Mouse (Mus musculus) small intestine, adult 2 months (tissue): ENCODE results near the gene Abcc4. TPM values are rescaled to one million over a fixed set of nuclear protein-coding genes. Genes with fewer than 3 reads are reported as not detected.
A peak's percentile ranks its signal among the peaks of the same experiment; 100 is the strongest.

Source experiments
- H3K27ac ChIP-seq: fragments of 200-500 bp; 2 replicates; pipeline ENCODE4 v1.5.1; 2012; ENCODE audit warnings: low read depth, low read length, control low read depth, inconsistent platforms; ENCODE audit not compliant: insufficient read depth
- H3K27me3 ChIP-seq: fragments of 200-500 bp; 2 replicates; pipeline ENCODE4 v1.6.1; 2012; ENCODE audit warnings: mild to moderate bottlenecking, moderate library complexity, low read length, inconsistent platforms; ENCODE audit not compliant: control insufficient read depth, insufficient read depth
- H3K36me3 ChIP-seq: fragments of 200-500 bp; 2 replicates; pipeline ENCODE4 v1.6.1; 2012; ENCODE audit warnings: mild to moderate bottlenecking, low read length, control low read depth, inconsistent platforms; ENCODE audit not compliant: control insufficient read depth, insufficient read depth
- H3K4me1 ChIP-seq: fragments of 200-500 bp; 2 replicates; pipeline ENCODE4 v1.6.1; 2012; ENCODE audit warnings: low read length, inconsistent platforms, mixed read lengths; ENCODE audit not compliant: control insufficient read depth, insufficient read depth, insufficient read length
- H3K4me3 ChIP-seq: fragments of 200-500 bp; 2 replicates; pipeline ENCODE4 v1.5.1; 2012; ENCODE audit warnings: low read depth, mild to moderate bottlenecking, control low read depth, inconsistent platforms, low read length, moderate library complexity
- CTCF ChIP-seq: fragments of 200-500 bp; IDR thresholded peaks from 2 replicates; pipeline ENCODE4 v1.5.1; 2012; ENCODE audit warnings: low read depth, mild to moderate bottlenecking, control low read depth, inconsistent platforms, low read length, moderate library complexity, mixed read lengths; ENCODE audit not compliant: insufficient replicate concordance, insufficient read length; ENCODE audit errors: extremely low read depth
- POLR2A ChIP-seq: fragments of 200-500 bp; IDR thresholded peaks from 2 replicates; pipeline ENCODE4 v1.6.1; 2012; ENCODE audit warnings: low read depth, mild to moderate bottlenecking, control low read depth, inconsistent platforms, low read length, moderate library complexity
- WGBS: fragments of 180-500 bp; shearing (Covaris S2); methylation state at CpG from one replicate; pipeline ENCODE4 v1.1.7; 2018; 5-methylcytosine and 5-hydroxymethylcytosine counted together
- polyA plus RNA-seq: library from polyadenylated mRNA; depleted of rRNA; stranded (reverse); fragments of >200 nt; gene quantifications from 2 replicates; pipeline ENCODE4 v1.2.3, GENCODE M21; 2012

Abcc4 gene
- polyA plus RNA-seq, 1 experiment, result 1.3 TPM

- no peak overlapping the region for H3K4me3 ChIP-seq
- no peaks in the 10 kb centered on the region for H3K4me1 ChIP-seq
- no peak for TF ChIP-seq POLR2A
- TF ChIP-seq CTCF, result no peak
- H3K36me3 ChIP-seq, result no peaks in the 10 kb centered on the region
- no peaks in the 10 kb centered on the region; the same call in none of the 2 replicates for H3K27me3 ChIP-seq
- no peak overlapping the region for H3K27ac ChIP-seq
- 60% methylated on average over 3 of the region's 3 CpGs for WGBS
Observed at GRCm38 (mm10) chr14:118476329-118476728, 229.7 kb downstream of the Abcc4 start.

GRCm38 (mm10) chr14:118475100-118475454 is 230.9 kb downstream of the Abcc4 start:
- 73% methylated on average over 7 of the region's 7 CpGs for WGBS
- TF ChIP-seq CTCF, result no peak
- Histone ChIP-seq H3K27me3 (no peaks in the 10 kb centered on the region; the same call in none of the 2 replicates), H3K4me3 (no peak overlapping the region), H3K4me1 (no peaks in the 10 kb centered on the region), H3K27ac (no peak overlapping the region), H3K36me3 (no peaks in the 10 kb centered on the region)

- H3K27ac ChIP-seq, result no peak overlapping the region
- WGBS, result 17% methylated on average over 26 of the region's 26 CpGs
- TF ChIP-seq POLR2A (no peak), CTCF (no peak)
- H3K4me3 ChIP-seq, result peak overlapping the region; percentile 38; the same call in 1 of the 2 replicates
- no peaks in the 10 kb centered on the region for H3K4me1 ChIP-seq
- no peaks in the 10 kb centered on the region for H3K36me3 ChIP-seq
- H3K27me3 ChIP-seq, result no peaks in the 10 kb centered on the region; the same call in none of the 2 replicates
Observed at GRCm38 (mm10) chr14:118474226-118475099, 231.6 kb downstream of the Abcc4 start.

- Histone ChIP-seq H3K27me3 (no peaks in the 10 kb centered on the region; the same call in none of the 2 replicates), H3K4me3 (peak overlapping the region; percentile 38), H3K27ac (no peak overlapping the region), H3K4me1 (no peaks in the 10 kb centered on the region), H3K36me3 (no peaks in the 10 kb centered on the region)
- no peak for TF ChIP-seq CTCF
- 0% methylated on average over 37 of the region's 37 CpGs for WGBS
Observed at GRCm38 (mm10) chr14:118473831-118474193, 232.2 kb downstream of the Abcc4 start.

- WGBS, result 18% methylated on average over 20 of the region's 20 CpGs
- TF ChIP-seq POLR2A (no peak), CTCF (no peak)
- no peaks in the 10 kb centered on the region; the same call in none of the 2 replicates for H3K27me3 ChIP-seq
- H3K36me3 ChIP-seq, result no peaks in the 10 kb centered on the region
- no peaks in the 10 kb centered on the region for H3K4me1 ChIP-seq
- no peak overlapping the region for H3K27ac ChIP-seq
- H3K4me3 ChIP-seq, result peak overlapping the region; percentile 38; the same call in 1 of the 2 replicates
Observed at GRCm38 (mm10) chr14:118473188-118473830, 232.7 kb downstream of the Abcc4 start.

DNA sequence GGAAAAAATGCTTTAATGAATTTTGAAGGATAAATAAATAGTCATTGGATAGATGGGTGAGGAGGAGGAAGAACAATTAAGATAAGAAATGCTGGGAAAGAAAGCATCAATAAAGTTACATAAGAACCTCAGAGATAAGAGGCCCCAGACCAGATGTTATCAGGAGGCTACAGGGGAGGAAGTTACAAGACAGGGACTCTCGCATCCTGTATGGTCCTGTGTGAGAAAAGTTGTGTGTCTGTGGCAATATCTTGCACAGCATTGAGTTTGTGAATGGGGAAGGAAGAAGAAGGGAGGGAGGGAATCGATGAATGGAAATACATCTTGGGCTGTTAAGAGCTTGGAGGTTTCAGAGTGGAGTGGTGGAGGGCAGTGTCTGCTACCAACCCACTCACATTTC is 240.7 kb downstream of the Abcc4 start:
- H3K36me3 ChIP-seq, result no peaks in the 10 kb centered on the region
- TF ChIP-seq CTCF, result no peak
- no peak overlapping the region for H3K4me3 ChIP-seq
- no peaks in the 10 kb centered on the region for H3K4me1 ChIP-seq
- WGBS, result 51% methylated on average over 2 of the region's 2 CpGs
- no peak overlapping the region for H3K27ac ChIP-seq
- H3K27me3 ChIP-seq, result no peaks in the 10 kb centered on the region

GRCm38 (mm10) chr14:118464401-118464800 is 241.6 kb downstream of the Abcc4 start:
- no peak for TF ChIP-seq POLR2A
- no peak for TF ChIP-seq CTCF
- H3K4me3 ChIP-seq, result no peak overlapping the region
- no peak overlapping the region for H3K27ac ChIP-seq
- H3K36me3 ChIP-seq, result no peaks in the 10 kb centered on the region
- no peaks in the 10 kb centered on the region for H3K4me1 ChIP-seq
- WGBS, result 86% methylated on average over 3 of the region's 3 CpGs
- no peaks in the 10 kb centered on the region for H3K27me3 ChIP-seq

- no peaks in the 10 kb centered on the region for H3K36me3 ChIP-seq
- peaks cover 4% of the 10 kb centered on the region; the same call in 1 of the 2 replicates for H3K4me1 ChIP-seq
- no peaks in the 10 kb centered on the region for H3K27me3 ChIP-seq
- no peak overlapping the region for H3K4me3 ChIP-seq
- no peak for TF ChIP-seq CTCF
- no peak for TF ChIP-seq POLR2A
- WGBS, result 42% methylated on average over 4 of the region's 4 CpGs
- no peak overlapping the region for H3K27ac ChIP-seq
Observed at GRCm38 (mm10) chr14:118452572-118452971, 253.4 kb downstream of the Abcc4 start.
